Mouse (Mus musculus) left cerebral cortex, adult 2 months (tissue): ENCODE results near the gene Cstad. TPM values are rescaled to one million over a fixed set of nuclear protein-coding genes. Genes with fewer than 3 reads are reported as not detected.

Experiments used
- DNase-seq, 2 experiments: peaks; one replicate each; pipeline ENCODE4 v3.0.0; 2021 to 2022; ENCODE audit warnings: low spot score in 2 of 2, mixed read lengths in 1 of 2; ENCODE audit errors: extremely low spot score in 1 of 2
- H3K27ac ChIP-seq: fragments of 200-600 bp; 2 replicates; pipeline ENCODE4 v1.8.1; 2022
- H3K4me3 ChIP-seq: fragments of 200-600 bp; 2 replicates; pipeline ENCODE4 v1.8.1; 2022
- CTCF ChIP-seq: fragments of 200-600 bp; IDR thresholded peaks from 2 replicates; pipeline ENCODE4 v1.8.1; 2022; ENCODE audit warnings: antibody characterized with exemption, mild to moderate bottlenecking, moderate library complexity
- intact Hi-C: fragments of 180-260 bp; cut with DNase I; formaldehyde crosslinking; loops from one replicate; pipeline ENCODE4 v1.15.1; 2025
- total RNA-seq, 2 experiments: library from RNA; stranded (reverse); gene quantifications; 2 replicates each; pipeline ENCODE4 v1.2.3; 2021

Cstad gene
- total RNA-seq, 2 experiments from 2014 or later = 2.8 to 5.7 TPM

GRCm38 (mm10) chr2:30600291-30600690 lies 5.5 kb downstream of the Cstad start:
- DNase-seq = peak in 1 of 2 experiments; percentile 11

GRCm38 (mm10) chr2:30600965-30601841 lies 6.4 kb downstream of the Cstad start:
- Histone ChIP-seq H3K27ac (peak overlapping the region; percentile 62), H3K4me3 (no peak overlapping the region)
- intact Hi-C loops = loop anchor here (5.0 kb wide), 1 partner anchor 176 kb away; no protein-coding TSS in a partner anchor
- TF ChIP-seq CTCF = no peak; the same call in 1 of the 2 replicates
- peak in 1 of 2 experiments; percentile 37 for DNase-seq

More at GRCm38 (mm10) chr2:30600291-30600690, 5.5 kb downstream of the Cstad start:
- no peak for TF ChIP-seq CTCF
- Histone ChIP-seq H3K4me3 (no peak overlapping the region), H3K27ac (peak overlapping the region; percentile 62)
- intact Hi-C loops = loop anchor here (5.0 kb wide), 1 partner anchor 177 kb away; no protein-coding TSS in a partner anchor

GRCm38 (mm10) chr2:30602451-30602850 lies 7.6 kb downstream of the Cstad start:
- DNase-seq = no peak
- no peak overlapping the region for H3K27ac ChIP-seq
- intact Hi-C loops = loop anchor here (5.0 kb wide), 1 partner anchor 175 kb away; no protein-coding TSS in a partner anchor
- H3K4me3 ChIP-seq = no peak overlapping the region
- TF ChIP-seq CTCF = no peak

- no peak for DNase-seq
These were observed 8.9 kb downstream of the Cstad start for GRCm38 (mm10) chr2:30603731-30604130.

GRCm38 (mm10) chr2:30604880-30605761 lies 10.3 kb downstream of the Cstad start:
- intact Hi-C loops = loop anchor here (5.0 kb wide), 1 partner anchor 172 kb away; no protein-coding TSS in a partner anchor
- TF ChIP-seq CTCF = no peak
- DNase-seq = no peak
- Histone ChIP-seq H3K27ac (no peak overlapping the region), H3K4me3 (no peak overlapping the region)

More at GRCm38 (mm10) chr2:30603731-30604130, 8.9 kb downstream of the Cstad start:
- intact Hi-C loops = loop anchor here (5.0 kb wide), 1 partner anchor 174 kb away; no protein-coding TSS in a partner anchor
- no peak overlapping the region for H3K4me3 ChIP-seq
- no peak overlapping the region for H3K27ac ChIP-seq
- TF ChIP-seq CTCF = no peak

GRCm38 (mm10) chr2:30605762-30606051 lies 10.9 kb downstream of the Cstad start:
- Histone ChIP-seq H3K4me3 (no peak overlapping the region), H3K27ac (no peak overlapping the region)
- intact Hi-C loops = no loop called here
- no peak for TF ChIP-seq CTCF
- no peak for DNase-seq

- DNase-seq = no peak
- H3K27ac ChIP-seq = 0 out of 2 replicates have a peak overlapping the region, but pooled peaks have one; percentile 10
- H3K4me3 ChIP-seq = no peak overlapping the region
- TF ChIP-seq CTCF = no peak
- intact Hi-C loops = no loop called here
These were observed 11.8 kb downstream of the Cstad start for GRCm38 (mm10) chr2:30606621-30607052.

- no peak overlapping the region for H3K27ac ChIP-seq
- TF ChIP-seq CTCF = no peak
- DNase-seq = no peak
- intact Hi-C loops = no loop called here
- no peak overlapping the region for H3K4me3 ChIP-seq
These were observed 13.1 kb downstream of the Cstad start for GRCm38 (mm10) chr2:30607941-30608340.

- Histone ChIP-seq H3K4me3 (no peak overlapping the region), H3K27ac (no peak overlapping the region)
- DNase-seq = no peak
- no peak for TF ChIP-seq CTCF
- intact Hi-C loops = no loop called here
These were observed 13.9 kb downstream of the Cstad start for GRCm38 (mm10) chr2:30608690-30609201.

- Histone ChIP-seq H3K4me3 (peak overlapping the region; percentile 35), H3K27ac (peak overlapping the region; percentile 82)
- DNase-seq = peak; percentile 63
- intact Hi-C loops = loop anchor here (5.0 kb wide), 3 partner anchors 99 to 179 kb away; partner anchors contain the start of gene Ier5l
- peak; percentile 39 for TF ChIP-seq CTCF
These were observed 18.7 kb downstream of the Cstad start for GRCm38 (mm10) chr2:30613574-30613973.
